Mouse (Mus musculus) gonadal fat pad, adult 2 months (tissue): ENCODE results near the gene Fbxw21. TPM values are rescaled to one million over a fixed set of nuclear protein-coding genes. Genes with fewer than 3 reads are reported as not detected.

Experiments
- DNase-seq: peaks from one replicate; pipeline ENCODE4 v3.0.0-alpha.2; 2012; ENCODE audit warnings: low read depth
- polyA plus RNA-seq: library from polyadenylated mRNA; depleted of rRNA; stranded (reverse); fragments of >200 nt; gene quantifications from 2 replicates; pipeline ENCODE4 v1.2.3, GENCODE M21; 2012

Gene Fbxw21
- polyA plus RNA-seq, 1 experiment: not detected

GRCm38 (mm10) chr9:109111101-109111500 lies 50.7 kb downstream of the Fbxw21 start:
- DNase-seq: no peak

- no peak for DNase-seq
Measured at GRCm38 (mm10) chr9:109110240-109110639, 51.6 kb downstream of the Fbxw21 start.

- no peak for DNase-seq
Measured at GRCm38 (mm10) chr9:109107341-109107740, 54.5 kb downstream of the Fbxw21 start.

GRCm38 (mm10) chr9:109105648-109106047 lies 56.2 kb downstream of the Fbxw21 start:
- no peak for DNase-seq

GRCm38 (mm10) chr9:109105011-109105410 lies 56.8 kb downstream of the Fbxw21 start:
- DNase-seq: no peak

- DNase-seq: no peak
Measured at GRCm38 (mm10) chr9:109104083-109104482, 57.8 kb downstream of the Fbxw21 start.

- DNase-seq: no peak
Measured at GRCm38 (mm10) chr9:109103250-109103649, 58.6 kb downstream of the Fbxw21 start.

- no peak for DNase-seq
Measured at GRCm38 (mm10) chr9:109102541-109102940, 59.3 kb downstream of the Fbxw21 start.

GRCm38 (mm10) chr9:109101933-109102445 lies 59.9 kb downstream of the Fbxw21 start:
- no peak for DNase-seq

- no peak for DNase-seq
Measured at GRCm38 (mm10) chr9:109100307-109100928, 61.4 kb downstream of the Fbxw21 start.

GRCm38 (mm10) chr9:109098969-109099368 lies 62.9 kb downstream of the Fbxw21 start:
- no peak for DNase-seq

GRCm38 (mm10) chr9:109098366-109098765 lies 63.5 kb downstream of the Fbxw21 start:
- no peak for DNase-seq

- DNase-seq: no peak
Measured at GRCm38 (mm10) chr9:109097831-109098230, 64.0 kb downstream of the Fbxw21 start.

GRCm38 (mm10) chr9:109097291-109097690 lies 64.5 kb downstream of the Fbxw21 start:
- no peak for DNase-seq

GRCm38 (mm10) chr9:109096856-109097255 lies 65.0 kb downstream of the Fbxw21 start:
- no peak for DNase-seq

- no peak for DNase-seq
Measured at GRCm38 (mm10) chr9:109096251-109096661, 65.6 kb downstream of the Fbxw21 start.

- no peak for DNase-seq
Measured at GRCm38 (mm10) chr9:109095137-109095982, 66.5 kb downstream of the Fbxw21 start, which contains the start of gene Plxnb1. Gene Plxnb1 (plus strand): TSS chr9:109095389.

GRCm38 (mm10) chr9:109094553-109095136 lies 67.2 kb downstream of the Fbxw21 start:
- no peak for DNase-seq

GRCm38 (mm10) chr9:109093786-109094552 lies 67.9 kb downstream of the Fbxw21 start:
- no peak for DNase-seq

GRCm38 (mm10) chr9:109092799-109093198 lies 69.0 kb downstream of the Fbxw21 start:
- no peak for DNase-seq

GRCm38 (mm10) chr9:109091802-109092201 lies 70.0 kb downstream of the Fbxw21 start:
- DNase-seq: no peak

- no peak for DNase-seq
Measured at GRCm38 (mm10) chr9:109090446-109090845, 71.4 kb downstream of the Fbxw21 start.
